Mouse (Mus musculus) neural tube, embryonic 11.5 days (tissue): Measurements from ENCODE around the gene Cdk5rap2. TPM values are rescaled to one million over a fixed set of nuclear protein-coding genes. Genes with fewer than 3 reads are reported as not detected.

Experiments used
- ATAC-seq: fragments of 200-750 bp; cut with Nextera tagmentation; 2 replicates; pipeline ENCODE4 v1.8.0; 2017; ENCODE audit warnings: moderate number of reproducible peaks, mild to moderate bottlenecking, moderate TSS enrichment, moderate library complexity; ENCODE audit not compliant: insufficient read depth, low FRiP score, low TSS enrichment
- DNase-seq: peaks from one replicate; pipeline ENCODE4 v3.0.0-alpha.2; 2015; ENCODE audit warnings: low spot score
- H3K27ac ChIP-seq: fragments of 300-500 bp; sonication (generic); 2 replicates; pipeline ENCODE4 v1.5.1; 2014; ENCODE audit warnings: low read depth, mild to moderate bottlenecking, low read length
- H3K27me3 ChIP-seq: fragments of 300-500 bp; sonication (generic); 2 replicates; pipeline ENCODE4 v1.6.1; 2014; ENCODE audit warnings: mild to moderate bottlenecking, low read length, mixed read lengths; ENCODE audit not compliant: control insufficient read depth, insufficient read depth
- H3K36me3 ChIP-seq: fragments of 300-500 bp; sonication (generic); 2 replicates; pipeline ENCODE4 v1.6.1; 2014; ENCODE audit warnings: mild to moderate bottlenecking, low read length, moderate library complexity, mixed read lengths; ENCODE audit not compliant: control insufficient read depth, insufficient read depth
- H3K4me1 ChIP-seq: fragments of 300-500 bp; sonication (generic); 2 replicates; pipeline ENCODE4 v1.6.1; 2014; ENCODE audit warnings: low read length, mixed read lengths; ENCODE audit not compliant: control insufficient read depth, insufficient read depth
- H3K4me2 ChIP-seq: fragments of 300-500 bp; sonication (generic); 2 replicates; pipeline ENCODE4 v1.6.1; 2014; ENCODE audit warnings: low read depth, mild to moderate bottlenecking, moderate library complexity
- H3K4me3 ChIP-seq: fragments of 300-500 bp; sonication (generic); 2 replicates; pipeline ENCODE4 v1.5.1; 2014; ENCODE audit warnings: low read depth, low read length
- H3K9ac ChIP-seq: fragments of 300-500 bp; sonication (generic); 2 replicates; pipeline ENCODE4 v1.6.1; 2014; ENCODE audit warnings: mild to moderate bottlenecking, low read length
- H3K9me3 ChIP-seq: fragments of 300-500 bp; sonication (generic); 2 replicates; pipeline ENCODE4 v1.6.1; 2016; ENCODE audit warnings: low read length; ENCODE audit not compliant: control insufficient read depth
- WGBS: fragments of 180-500 bp; shearing (Covaris S2); extraction: QIAGEN DNeasy Blood & Tissue Kit; methylation state at CpG from one replicate; pipeline ENCODE4 v1.1.7; 2014; 5-methylcytosine and 5-hydroxymethylcytosine counted together
- polyA plus RNA-seq: library from polyadenylated mRNA; unstranded; fragments of >200 nt; fragmentation: Nextera tagmentation; extraction: Ambion mirVana; gene quantifications from 2 replicates; pipeline ENCODE4 v1.2.1, GENCODE M21; 2014

Cdk5rap2 gene
- polyA plus RNA-seq, 1 experiment from 2014 or later: 19.0 TPM

DNA sequence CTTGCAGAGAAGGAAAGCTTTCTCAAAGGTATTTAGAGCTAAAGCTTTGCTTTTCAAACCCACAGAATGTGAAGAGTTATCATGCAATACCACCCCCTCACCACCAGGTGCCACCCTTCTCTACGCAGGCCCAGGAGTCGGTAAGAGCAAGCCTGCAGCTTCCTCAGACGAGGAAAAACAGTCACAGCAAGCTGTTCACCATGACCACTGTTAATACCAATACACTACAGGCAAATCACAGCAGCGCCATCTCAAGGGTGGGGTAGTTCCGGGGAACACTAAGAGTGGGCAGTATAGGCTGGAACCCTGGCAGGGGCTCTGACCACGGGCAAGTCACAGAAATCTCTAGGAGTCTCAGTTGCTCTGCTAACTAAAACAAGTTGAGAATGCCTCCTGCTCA is 145.0 kb downstream of the Cdk5rap2 start:
- H3K27me3 ChIP-seq: no peaks in the 10 kb centered on the region
- H3K4me2 ChIP-seq: no peak overlapping the region
- H3K27ac ChIP-seq: no peak overlapping the region
- H3K36me3 ChIP-seq: peaks cover 6% of the 10 kb centered on the region
- DNase-seq (peak; percentile 29), ATAC-seq (no peak)
- H3K4me1 ChIP-seq: no peaks in the 10 kb centered on the region
- 62% methylated on average over 6 of the region's 6 CpGs for WGBS
- H3K9ac ChIP-seq: no peak overlapping the region
- no peaks in the 10 kb centered on the region for H3K9me3 ChIP-seq
- H3K4me3 ChIP-seq: no peak overlapping the region

DNA sequence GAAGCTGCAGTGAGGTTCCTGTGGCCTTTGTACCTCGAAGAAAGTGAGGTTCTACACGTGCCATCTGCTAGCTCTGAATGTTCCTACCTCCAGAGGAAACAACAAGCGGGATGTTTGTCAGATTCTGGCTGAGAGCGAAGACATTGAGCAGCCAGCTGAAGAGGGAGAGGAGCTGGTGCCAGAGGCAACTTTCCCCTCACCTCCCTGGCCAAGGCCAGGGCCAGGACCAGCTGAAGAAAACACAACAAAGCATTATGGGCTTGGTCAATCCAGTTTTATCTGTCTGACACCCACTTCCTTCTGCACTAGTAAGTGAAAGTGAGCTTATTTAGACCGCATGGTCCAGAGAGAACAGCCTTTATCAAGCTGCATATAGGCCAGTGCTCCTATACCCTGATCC is 147.4 kb downstream of the Cdk5rap2 start:
- Histone ChIP-seq H3K9me3 (no peaks in the 10 kb centered on the region), H3K27me3 (no peaks in the 10 kb centered on the region), H3K9ac (no peak overlapping the region), H3K4me3 (no peak overlapping the region), H3K36me3 (peaks cover 6% of the 10 kb centered on the region), H3K4me2 (no peak overlapping the region), H3K4me1 (no peaks in the 10 kb centered on the region; the same call in 1 of the 2 replicates), H3K27ac (no peak overlapping the region)
- no peak for DNase-seq
- ATAC-seq: no peak
- 93% methylated on average over 5 of the region's 5 CpGs for WGBS

DNA sequence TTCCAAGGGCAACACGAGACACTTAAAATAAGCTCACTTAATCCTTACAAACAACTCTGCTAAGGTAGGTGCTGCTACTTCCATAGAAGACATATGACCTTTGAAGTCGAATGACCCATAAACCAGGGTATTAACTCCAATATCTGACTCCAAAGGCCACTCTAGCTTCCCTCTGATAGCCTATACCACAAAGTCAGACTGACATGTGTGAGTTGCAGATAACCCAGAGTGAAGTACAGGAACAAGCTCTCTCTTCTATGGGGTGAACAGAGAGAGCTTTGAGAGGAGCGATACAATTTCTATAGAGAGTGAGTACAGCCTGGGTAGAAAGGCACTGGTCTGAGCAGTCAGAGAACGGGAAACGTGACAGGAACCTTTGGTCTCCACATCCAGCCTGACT is 148.9 kb downstream of the Cdk5rap2 start:
- WGBS: 88% methylated on average over 5 of the region's 5 CpGs

DNA sequence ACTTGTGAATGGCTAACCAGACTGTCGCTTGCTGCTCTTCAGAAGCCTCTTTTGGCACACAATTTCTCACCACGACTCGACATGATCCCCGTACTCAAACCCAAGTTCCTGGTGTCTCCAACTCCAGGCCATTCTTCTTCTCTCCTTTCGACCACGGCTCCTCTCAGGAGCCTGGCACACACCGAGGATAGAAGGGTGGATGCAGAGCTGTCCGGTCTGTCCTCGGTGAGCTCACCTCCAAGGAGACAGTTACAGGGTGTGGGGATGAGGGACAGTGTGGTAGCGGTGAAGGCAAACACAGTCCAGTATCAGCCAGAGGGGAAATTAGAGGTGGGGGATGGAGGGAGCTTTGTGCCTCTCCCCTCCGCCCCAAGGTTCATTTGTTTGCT is 149.8 kb downstream of the Cdk5rap2 start:
- no peaks in the 10 kb centered on the region for H3K9me3 ChIP-seq
- WGBS: 84% methylated on average over 11 of the region's 11 CpGs
- DNase-seq (no peak), ATAC-seq (no peak)
- H3K36me3 ChIP-seq: peaks cover 6% of the 10 kb centered on the region
- no peaks in the 10 kb centered on the region for H3K27me3 ChIP-seq
- H3K9ac ChIP-seq: no peak overlapping the region
- no peak overlapping the region for H3K4me3 ChIP-seq
- H3K4me2 ChIP-seq: no peak overlapping the region
- no peak overlapping the region for H3K27ac ChIP-seq
- no peaks in the 10 kb centered on the region; the same call in 1 of the 2 replicates for H3K4me1 ChIP-seq

More for the DNA sequence above, 148.9 kb downstream of the Cdk5rap2 start:
- no peak overlapping the region for H3K9ac ChIP-seq
- H3K4me2 ChIP-seq: no peak overlapping the region
- H3K27ac ChIP-seq: no peak overlapping the region
- no peaks in the 10 kb centered on the region; the same call in 1 of the 2 replicates for H3K4me1 ChIP-seq
- ATAC-seq: no peak
- DNase-seq: no peak
- H3K27me3 ChIP-seq: no peaks in the 10 kb centered on the region
- H3K9me3 ChIP-seq: no peaks in the 10 kb centered on the region
- peaks cover 8% of the 10 kb centered on the region for H3K36me3 ChIP-seq
- no peak overlapping the region for H3K4me3 ChIP-seq

DNA sequence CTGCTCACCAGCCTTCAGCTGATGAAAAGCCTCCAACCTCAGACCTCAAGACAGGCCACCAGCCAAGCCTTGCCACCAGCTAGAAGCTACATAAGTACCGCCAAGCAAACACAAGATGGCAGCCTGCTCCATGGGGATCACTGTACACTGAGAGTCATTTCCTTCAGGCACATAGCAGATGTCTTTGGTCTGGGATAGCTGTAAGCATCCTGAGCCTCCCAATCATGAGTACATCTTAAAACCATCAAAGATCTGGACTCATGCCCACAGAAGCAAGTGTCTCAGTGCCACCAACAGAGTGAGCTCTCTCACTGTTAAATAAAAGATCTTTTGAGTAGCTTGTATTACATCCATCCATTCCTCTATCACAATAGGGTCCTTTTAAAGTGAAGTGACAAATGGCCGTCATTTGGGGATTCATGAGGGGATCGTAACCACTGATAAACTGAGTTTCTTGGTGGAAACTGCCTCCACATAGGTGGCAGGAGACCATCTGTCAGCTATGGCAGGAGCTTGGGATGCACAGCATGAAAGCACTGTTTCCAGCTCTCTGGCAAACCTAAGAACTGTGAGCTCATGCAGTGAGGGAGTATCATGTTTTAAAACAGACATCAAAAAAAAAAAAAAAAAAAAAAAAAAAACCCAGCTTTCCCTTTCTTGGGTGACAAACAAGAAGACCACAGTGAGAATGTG is 150.4 kb downstream of the Cdk5rap2 start:
- DNase-seq (peak; percentile 20), ATAC-seq (no peak)
- no peaks in the 10 kb centered on the region for H3K9me3 ChIP-seq
- H3K4me3 ChIP-seq: no peak overlapping the region
- H3K27me3 ChIP-seq: no peaks in the 10 kb centered on the region
- 59% methylated on average over 3 of the region's 3 CpGs for WGBS
- H3K36me3 ChIP-seq: peaks cover 6% of the 10 kb centered on the region
- H3K9ac ChIP-seq: no peak overlapping the region
- H3K4me2 ChIP-seq: no peak overlapping the region
- H3K4me1 ChIP-seq: no peaks in the 10 kb centered on the region; the same call in 1 of the 2 replicates
- H3K27ac ChIP-seq: no peak overlapping the region

DNA sequence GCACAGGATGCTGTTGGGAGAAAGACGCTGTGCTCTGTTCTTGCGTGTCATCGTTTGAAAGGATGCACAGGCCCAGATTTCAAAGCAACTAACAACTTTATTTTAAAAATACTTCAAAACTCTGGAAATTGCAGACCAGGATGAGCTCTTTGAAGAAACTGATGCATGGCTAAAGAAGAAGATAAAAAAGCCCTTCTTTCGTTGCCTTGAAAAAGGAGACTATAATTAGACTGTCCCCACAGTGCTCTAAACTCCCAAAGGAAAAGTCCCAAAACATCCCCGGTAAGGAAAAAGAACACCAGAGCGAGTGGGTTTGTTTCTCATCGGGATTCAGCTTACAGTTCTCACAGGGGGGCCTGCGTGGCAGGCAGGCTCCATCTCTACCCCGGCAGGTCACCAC is 151.4 kb downstream of the Cdk5rap2 start:
- peaks cover 2% of the 10 kb centered on the region; the same call in 1 of the 2 replicates for H3K36me3 ChIP-seq
- 68% methylated on average over 9 of the region's 9 CpGs for WGBS
- H3K9ac ChIP-seq: no peak overlapping the region

DNA sequence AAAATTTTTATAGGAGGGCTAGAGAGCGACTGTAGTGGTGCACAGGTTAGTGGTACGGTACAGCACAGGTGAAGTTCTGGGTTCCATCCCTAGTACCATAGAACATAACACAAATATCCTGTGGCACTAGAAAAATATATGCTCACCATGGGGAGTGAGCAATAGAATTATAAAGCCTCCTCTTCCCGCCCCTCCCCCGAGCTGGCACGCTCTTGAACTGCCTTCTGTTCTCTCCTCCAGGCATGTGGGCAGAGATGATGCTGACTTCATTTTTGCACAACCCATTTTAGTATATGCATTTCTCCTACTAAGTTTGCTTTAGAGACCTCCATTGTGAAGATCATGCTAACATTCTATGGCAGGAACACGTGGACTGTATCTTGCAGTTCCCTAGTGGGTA is 152.0 kb downstream of the Cdk5rap2 start:
- H3K36me3 ChIP-seq: peaks cover 2% of the 10 kb centered on the region; the same call in 1 of the 2 replicates

More for the DNA sequence above, 151.4 kb downstream of the Cdk5rap2 start:
- no peaks in the 10 kb centered on the region for H3K27me3 ChIP-seq
- no peaks in the 10 kb centered on the region; the same call in 1 of the 2 replicates for H3K4me1 ChIP-seq
- no peak for ATAC-seq
- H3K4me2 ChIP-seq: no peak overlapping the region
- no peaks in the 10 kb centered on the region for H3K9me3 ChIP-seq
- no peak overlapping the region for H3K4me3 ChIP-seq
- no peak overlapping the region for H3K27ac ChIP-seq
- DNase-seq: no peak

DNA sequence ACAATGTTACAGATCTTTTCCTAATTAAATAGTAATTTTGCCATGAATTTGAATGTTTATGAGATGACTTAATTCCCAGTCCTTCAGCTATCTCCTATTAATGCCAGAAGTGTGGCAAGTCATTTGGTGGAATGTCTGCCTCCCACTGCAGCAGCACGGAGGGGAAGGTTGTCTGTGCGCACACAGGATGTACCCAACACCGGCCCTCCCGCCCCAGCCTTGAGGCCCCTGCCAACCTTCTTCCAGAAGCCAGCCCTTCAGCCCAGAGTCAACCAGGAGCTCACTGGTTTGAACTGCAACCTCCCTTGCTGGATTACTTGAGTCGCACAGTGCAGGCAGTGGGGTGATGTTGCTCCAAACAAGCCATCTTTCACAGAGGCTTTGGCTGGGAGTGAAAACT is 158.5 kb downstream of the Cdk5rap2 start:
- Histone ChIP-seq H3K4me3 (no peak overlapping the region), H3K9ac (no peak overlapping the region), H3K9me3 (no peaks in the 10 kb centered on the region), H3K4me1 (no peaks in the 10 kb centered on the region), H3K27me3 (no peaks in the 10 kb centered on the region), H3K27ac (no peak overlapping the region), H3K4me2 (no peak overlapping the region), H3K36me3 (peaks cover 4% of the 10 kb centered on the region; the same call in 1 of the 2 replicates)
- WGBS: 95% methylated on average over 5 of the region's 5 CpGs
- DNase-seq (no peak), ATAC-seq (no peak)

More for the DNA sequence above, 152.0 kb downstream of the Cdk5rap2 start:
- no peak overlapping the region for H3K9ac ChIP-seq
- no peak overlapping the region for H3K4me3 ChIP-seq
- no peak overlapping the region for H3K4me2 ChIP-seq
- H3K4me1 ChIP-seq: no peaks in the 10 kb centered on the region; the same call in 1 of the 2 replicates
- no peak overlapping the region for H3K27ac ChIP-seq
- DNase-seq (no peak), ATAC-seq (no peak)
- H3K27me3 ChIP-seq: no peaks in the 10 kb centered on the region
- no peaks in the 10 kb centered on the region for H3K9me3 ChIP-seq
- WGBS: 87% methylated on average over 6 of the region's 6 CpGs

DNA sequence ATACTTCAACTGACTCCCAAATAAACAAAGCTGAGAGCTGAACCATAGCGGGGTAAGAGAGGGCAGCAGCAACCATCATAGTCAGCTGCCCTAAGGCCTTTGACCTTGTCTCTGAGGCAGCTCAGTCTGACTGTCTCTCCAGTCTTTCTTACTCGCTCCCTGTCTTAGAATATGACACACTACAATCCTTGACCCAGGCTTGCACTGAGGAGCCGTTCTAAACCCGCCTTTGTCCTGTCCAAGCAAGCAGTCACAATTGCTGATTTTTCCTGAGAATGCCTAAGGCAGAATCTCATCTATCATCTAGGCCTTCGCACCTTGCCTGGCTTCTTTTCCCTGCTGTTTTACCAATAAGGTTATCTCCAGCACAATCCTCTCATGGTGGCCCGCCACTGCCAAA is 164.5 kb downstream of the Cdk5rap2 start:
- WGBS: 69% methylated on average over 6 of the region's 6 CpGs
- Histone ChIP-seq H3K4me1 (no peaks in the 10 kb centered on the region), H3K4me2 (no peak overlapping the region), H3K9me3 (no peaks in the 10 kb centered on the region), H3K9ac (no peak overlapping the region), H3K27me3 (no peaks in the 10 kb centered on the region), H3K27ac (no peak overlapping the region), H3K36me3 (peaks cover 2% of the 10 kb centered on the region; the same call in 1 of the 2 replicates), H3K4me3 (no peak overlapping the region)
- DNase-seq (no peak), ATAC-seq (no peak)
